Mouse (Mus musculus) thymus, adult 2 months (tissue): ENCODE measurements at regions not wholly inside any gene's neighbourhood (a gene's known extent, or its start where the extent isn't known, plus 50 kb on each side); places are given as distances from the start of the nearest gene placed in this dataset.

Experiments
- CTCF ChIP-seq: fragments of 200-500 bp; IDR thresholded peaks from 2 replicates; pipeline ENCODE4 v1.5.1; 2012; ENCODE audit warnings: mild to moderate bottlenecking, control low read depth, low read length, moderate library complexity, borderline replicate concordance; ENCODE audit not compliant: control insufficient read depth, poor library complexity, insufficient read depth; ENCODE audit errors: extremely low read depth
- POLR2A ChIP-seq: fragments of 200-500 bp; IDR thresholded peaks from 2 replicates; pipeline ENCODE4 v1.6.1; 2012; ENCODE audit warnings: mild to moderate bottlenecking, low read length, control low read depth, moderate library complexity; ENCODE audit not compliant: control insufficient read depth, poor library complexity, insufficient read depth; ENCODE audit errors: extremely low read depth

- TF ChIP-seq CTCF (no peak), POLR2A (no peak)
Measured at GRCm38 (mm10) chr5:41061646-41062045, 646.3 kb downstream of the Rab28 start.
